Mouse (Mus musculus) cerebellum, adult 2 months (tissue): Measurements from ENCODE around the gene Fcf1.

Experiments
- CTCF ChIP-seq: fragments of 200-500 bp; IDR thresholded peaks from 2 replicates; pipeline ENCODE4 v1.5.1; 2011; ENCODE audit warnings: low read depth, mild to moderate bottlenecking, control low read depth, low read length, moderate library complexity, borderline replicate concordance; ENCODE audit not compliant: insufficient read depth
- POLR2A ChIP-seq: fragments of 200-500 bp; IDR thresholded peaks from 2 replicates; pipeline ENCODE4 v1.6.1; 2011; ENCODE audit warnings: low read length, control low read depth, borderline replicate concordance; ENCODE audit not compliant: insufficient read depth

DNA sequence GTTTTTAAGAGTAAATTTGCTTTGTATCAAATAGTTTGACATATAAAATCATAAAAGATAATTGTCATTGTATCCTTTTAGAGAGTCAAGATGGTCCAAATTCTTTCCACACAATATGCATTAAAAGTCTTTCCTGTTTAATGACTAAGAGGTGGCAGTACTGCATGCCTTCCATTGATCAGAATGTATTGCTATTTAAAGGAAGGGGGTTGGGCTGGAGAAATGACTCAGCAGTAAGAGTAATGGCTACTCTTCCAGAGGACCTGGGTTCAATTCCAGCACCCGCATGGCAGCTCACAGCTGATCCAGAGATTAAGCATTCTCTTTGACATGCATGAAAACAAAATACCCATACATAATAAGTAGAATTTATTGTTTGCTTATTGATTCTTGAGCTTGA is 51.4 kb downstream of the Fcf1 start:
- TF ChIP-seq POLR2A (no peak), CTCF (no peak)
